Mouse (Mus musculus) neural tube, embryonic 14.5 days (tissue): ENCODE results near the gene Uba7. TPM values are rescaled to one million over a fixed set of nuclear protein-coding genes. Genes with fewer than 3 reads are reported as not detected.

Experiments used
- ATAC-seq: fragments of 200-750 bp; cut with Nextera tagmentation; 2 replicates; pipeline ENCODE4 v1.8.0; 2017; ENCODE audit warnings: low read depth, mild to moderate bottlenecking, moderate TSS enrichment, moderate library complexity
- H3K27ac ChIP-seq: fragments of 300-500 bp; sonication (generic); 2 replicates; pipeline ENCODE4 v1.5.1; 2014; ENCODE audit warnings: low read depth, mild to moderate bottlenecking, control low read depth, low read length, moderate library complexity, mixed read lengths
- H3K27me3 ChIP-seq: fragments of 300-500 bp; sonication (generic); 2 replicates; pipeline ENCODE4 v1.6.1; 2014; ENCODE audit warnings: low read length; ENCODE audit not compliant: control insufficient read depth, insufficient read depth
- H3K36me3 ChIP-seq: fragments of 300-500 bp; sonication (generic); 2 replicates; pipeline ENCODE4 v1.6.1; 2014; ENCODE audit warnings: low read length, mixed read lengths; ENCODE audit not compliant: control insufficient read depth, insufficient read depth
- H3K4me1 ChIP-seq: fragments of 300-500 bp; sonication (generic); 2 replicates; pipeline ENCODE4 v1.6.1; 2014; ENCODE audit warnings: low read length; ENCODE audit not compliant: control insufficient read depth, insufficient read depth
- H3K4me2 ChIP-seq: fragments of 300-500 bp; sonication (generic); 2 replicates; pipeline ENCODE4 v1.6.1; 2014; ENCODE audit warnings: mild to moderate bottlenecking, low read depth, low read length, control low read depth
- H3K4me3 ChIP-seq: fragments of 300-500 bp; sonication (generic); 2 replicates; pipeline ENCODE4 v1.5.1; 2014; ENCODE audit warnings: low read depth, low read length, control low read depth, mixed read lengths
- H3K9ac ChIP-seq: fragments of 300-500 bp; sonication (generic); replicated peaks from 2 replicates; pipeline ENCODE4 v1.6.1; 2014; ENCODE audit warnings: low read depth, mild to moderate bottlenecking, control low read depth, low read length, mixed read lengths
- H3K9me3 ChIP-seq: fragments of 300-500 bp; sonication (generic); 2 replicates; pipeline ENCODE4 v1.6.1; 2016; ENCODE audit warnings: low read length; ENCODE audit not compliant: control insufficient read depth
- WGBS: fragments of 180-500 bp; shearing (Covaris S2); extraction: QIAGEN DNeasy Blood & Tissue Kit; methylation state at CpG from one replicate; pipeline ENCODE4 v1.1.7; 2014; 5-methylcytosine and 5-hydroxymethylcytosine counted together
- polyA plus RNA-seq: library from polyadenylated mRNA; unstranded; fragments of >200 nt; fragmentation: Nextera tagmentation; extraction: Ambion mirVana; gene quantifications from 2 replicates; pipeline ENCODE4 v1.2.1, GENCODE M21; 2014

Uba7 gene
- polyA plus RNA-seq, result 2.0 and 8.2 TPM in 2 replicates

DNA sequence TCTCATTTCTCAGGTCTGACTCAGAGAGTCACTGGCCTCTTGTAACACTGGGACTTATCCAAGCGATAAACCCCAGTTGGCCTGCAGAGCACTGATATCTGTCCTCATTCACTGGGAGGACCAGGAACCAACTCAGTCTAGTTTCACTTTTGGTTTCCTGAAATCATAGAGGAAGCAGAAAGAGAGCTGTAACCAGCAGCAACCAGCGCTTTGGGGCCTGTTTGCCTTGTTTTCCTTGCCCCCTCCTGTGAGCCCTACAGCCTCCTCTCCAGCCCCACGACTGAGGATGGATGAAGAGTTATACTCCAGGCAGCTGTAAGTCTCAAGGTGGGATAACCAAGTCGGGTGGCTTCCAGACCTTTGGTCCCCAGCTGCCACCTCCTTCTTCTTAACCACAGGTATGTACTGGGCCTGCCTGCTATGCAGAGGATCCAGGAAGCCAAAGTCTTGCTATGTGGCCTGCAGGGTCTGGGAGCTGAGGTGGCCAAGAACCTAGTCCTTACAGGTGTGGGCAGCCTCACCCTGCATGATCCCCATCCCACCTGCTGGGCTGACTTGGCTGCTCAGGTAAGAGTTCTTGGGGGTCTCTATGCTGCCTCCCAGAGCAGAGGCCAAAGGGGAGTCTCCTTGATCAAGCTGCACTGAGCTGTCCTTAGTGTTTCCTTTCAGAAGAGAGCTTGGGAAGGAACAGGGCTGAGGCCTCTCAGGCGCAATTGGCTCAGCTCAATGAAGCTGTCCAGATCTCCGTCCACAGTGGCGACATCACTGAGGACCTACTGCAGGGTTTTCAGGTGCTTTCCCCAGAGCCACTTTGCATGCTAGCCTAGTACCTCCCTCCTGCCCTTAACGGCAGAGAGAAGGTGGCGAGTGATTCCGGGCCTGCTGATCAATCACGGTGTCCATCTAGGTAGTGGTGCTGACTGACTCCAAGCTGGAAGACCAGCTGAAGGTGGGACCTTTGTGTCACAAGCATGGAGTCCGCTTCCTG is at the start of gene Uba7:
Gene Uba7, plus strand, starts transcription at position 107 of the 988 bp plus-strand sequence.
- Histone ChIP-seq H3K4me2 (no peak within 1 kb of the TSS), H3K4me1 (no peaks in the 10 kb centered on the region), H3K9ac (no peak within 1 kb of the TSS), H3K36me3 (no peaks in the 10 kb centered on the region), H3K9me3 (no peaks in the 10 kb centered on the region), H3K27ac (no peak within 1 kb of the TSS), H3K4me3 (no peak within 1 kb of the TSS), H3K27me3 (no peaks in the 10 kb centered on the region)
- ATAC-seq, result no peak
- WGBS, result 76% methylated on average over 12 of the region's 12 CpGs

- H3K4me1 ChIP-seq, result peaks cover 7% of the 10 kb centered on the region; the same call in 1 of the 2 replicates
- H3K4me2 ChIP-seq, result no peak overlapping the region
- no peaks in the 10 kb centered on the region for H3K36me3 ChIP-seq
- 54% methylated on average over 9 of the region's 9 CpGs for WGBS
- H3K27me3 ChIP-seq, result no peaks in the 10 kb centered on the region
- H3K9ac ChIP-seq, result no peak overlapping the region
- H3K27ac ChIP-seq, result no peak overlapping the region
- H3K4me3 ChIP-seq, result no peak overlapping the region
- no peak for ATAC-seq
- H3K9me3 ChIP-seq, result no peaks in the 10 kb centered on the region
Measured at GRCm38 (mm10) chr9:107926920-107927420, 48.3 kb upstream of the Uba7 start.

DNA sequence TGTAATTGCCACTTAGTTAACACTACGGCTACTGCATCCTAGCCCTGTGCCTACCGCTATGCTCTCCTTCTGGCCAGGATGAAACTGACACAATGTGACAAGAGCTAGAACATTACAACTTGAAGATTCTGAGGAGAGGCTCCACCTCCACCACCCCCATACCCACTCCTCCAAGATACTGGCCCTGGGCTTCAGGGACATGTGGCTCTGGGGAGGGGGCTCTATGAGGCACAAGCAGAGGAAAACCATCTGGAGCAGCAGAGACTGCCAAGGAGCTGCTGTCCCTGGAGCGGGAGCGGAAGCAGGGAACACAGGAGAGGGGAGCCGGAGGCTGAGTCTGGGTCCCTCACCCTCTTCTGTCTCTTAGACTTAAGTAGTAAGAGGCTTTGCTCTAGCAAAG is 47.6 kb upstream of the Uba7 start:
- Histone ChIP-seq H3K4me1 (peaks cover 10% of the 10 kb centered on the region; the same call in 1 of the 2 replicates), H3K4me3 (no peak overlapping the region), H3K27me3 (no peaks in the 10 kb centered on the region), H3K27ac (no peak overlapping the region), H3K9ac (no peak overlapping the region), H3K9me3 (no peaks in the 10 kb centered on the region), H3K36me3 (no peaks in the 10 kb centered on the region), H3K4me2 (no peak overlapping the region)
- WGBS, result 88% methylated on average over 5 of the region's 5 CpGs
- ATAC-seq, result no peak

- no peaks in the 10 kb centered on the region for H3K36me3 ChIP-seq
- no peaks in the 10 kb centered on the region for H3K27me3 ChIP-seq
- ATAC-seq, result no peak
- no peaks in the 10 kb centered on the region for H3K9me3 ChIP-seq
- no peak within 1 kb of the TSS for H3K4me3 ChIP-seq
- WGBS, result 68% methylated on average over 3 of the region's 3 CpGs
- H3K4me1 ChIP-seq, result peaks cover 10% of the 10 kb centered on the region; the same call in 1 of the 2 replicates
- no peak within 1 kb of the TSS for H3K27ac ChIP-seq
- H3K4me2 ChIP-seq, result no peak within 1 kb of the TSS
- no peak within 1 kb of the TSS for H3K9ac ChIP-seq
Measured at GRCm38 (mm10) chr9:107928169-107928568, 47.1 kb upstream of the Uba7 start, which contains the start of gene Actl11. Actl11 (plus strand) TSS chr9:107928469.

- H3K4me3 ChIP-seq, result no peak overlapping the region
- no peaks in the 10 kb centered on the region for H3K36me3 ChIP-seq
- WGBS, result 35% methylated on average over 4 of the region's 4 CpGs
- H3K27ac ChIP-seq, result no peak overlapping the region
- no peaks in the 10 kb centered on the region; the same call in 1 of the 2 replicates for H3K27me3 ChIP-seq
- peaks cover 13% of the 10 kb centered on the region for H3K4me1 ChIP-seq
- no peak overlapping the region for H3K4me2 ChIP-seq
- ATAC-seq, result no peak
- H3K9ac ChIP-seq, result no peak overlapping the region
- H3K9me3 ChIP-seq, result no peaks in the 10 kb centered on the region
Measured at GRCm38 (mm10) chr9:107932221-107932620, 43.1 kb upstream of the Uba7 start.

DNA sequence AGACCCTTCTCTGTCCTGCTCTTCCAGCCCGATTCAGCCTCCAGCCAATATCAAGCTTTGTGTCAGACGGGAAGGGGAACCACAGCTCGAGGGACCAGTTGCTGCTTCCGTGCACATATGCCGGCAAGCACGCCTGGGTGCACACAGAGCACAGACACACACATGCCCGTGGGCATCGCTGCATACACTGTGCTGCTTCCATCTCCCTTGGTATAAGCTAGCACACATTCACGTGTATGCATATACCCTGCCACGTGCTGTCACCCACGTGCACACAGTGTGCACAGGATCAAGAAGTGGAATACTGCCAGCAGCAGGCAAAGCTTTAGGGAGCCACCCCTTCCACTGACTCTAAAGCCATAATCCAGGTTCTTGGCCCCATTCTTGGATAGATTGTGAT is 41.2 kb upstream of the Uba7 start:
- Histone ChIP-seq H3K4me3 (no peak overlapping the region), H3K27me3 (no peaks in the 10 kb centered on the region; the same call in 1 of the 2 replicates), H3K9me3 (no peaks in the 10 kb centered on the region), H3K4me2 (no peak overlapping the region), H3K27ac (no peak overlapping the region), H3K36me3 (no peaks in the 10 kb centered on the region), H3K4me1 (peaks cover 13% of the 10 kb centered on the region), H3K9ac (no peak overlapping the region)
- ATAC-seq, result no peak
- 69% methylated on average over 11 of the region's 11 CpGs for WGBS

- H3K4me2 ChIP-seq, result peak within 1 kb of the TSS; percentile 81
- no peak within 1 kb of the TSS for H3K27ac ChIP-seq
- no peak for ATAC-seq
- H3K9ac ChIP-seq, result peak within 1 kb of the TSS; percentile 59
- peaks cover 13% of the 10 kb centered on the region for H3K4me1 ChIP-seq
- 7% methylated on average over 3 of the region's 3 CpGs for WGBS
- no peaks in the 10 kb centered on the region for H3K36me3 ChIP-seq
- no peaks in the 10 kb centered on the region for H3K9me3 ChIP-seq
- H3K4me3 ChIP-seq, result peak within 1 kb of the TSS; percentile 43
- H3K27me3 ChIP-seq, result no peaks in the 10 kb centered on the region; the same call in 1 of the 2 replicates
Measured at GRCm38 (mm10) chr9:107935374-107935773, 39.9 kb upstream of the Uba7 start, which contains the start of gene Camkv. Camkv (plus strand) TSS chr9:107935674.

DNA sequence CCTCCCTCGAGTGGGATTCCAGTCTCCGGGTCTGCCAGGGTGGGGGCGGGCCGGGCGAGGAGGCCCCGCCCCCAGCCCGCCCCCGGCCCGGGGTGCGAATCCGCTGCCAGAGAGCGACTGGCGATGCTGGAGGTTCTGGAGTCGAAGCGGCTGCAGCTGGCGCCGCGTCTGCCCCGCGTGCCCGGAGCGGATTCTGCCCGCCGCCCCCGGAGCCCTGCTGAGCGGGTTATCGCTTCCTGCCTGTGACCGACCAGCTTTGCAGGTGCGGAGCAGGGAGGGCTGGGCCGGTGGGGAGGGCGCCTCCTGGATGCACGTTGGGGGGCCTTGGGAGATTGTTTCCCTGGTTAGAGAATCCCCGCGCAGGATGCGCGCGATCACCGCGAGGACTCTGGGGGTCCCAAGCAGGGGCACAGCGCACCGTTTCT is 39.5 kb upstream of the Uba7 start:
- Histone ChIP-seq H3K27ac (no peak overlapping the region), H3K4me3 (peak overlapping the region; percentile 43), H3K9ac (peak overlapping the region; percentile 59), H3K27me3 (no peaks in the 10 kb centered on the region; the same call in 1 of the 2 replicates), H3K36me3 (no peaks in the 10 kb centered on the region), H3K4me2 (peak overlapping the region; percentile 81), H3K9me3 (no peaks in the 10 kb centered on the region), H3K4me1 (peaks cover 13% of the 10 kb centered on the region)
- WGBS, result 1% methylated on average over 41 of the region's 41 CpGs
- ATAC-seq, result peak; percentile 61; the same call in 1 of the 2 replicates
